Mouse (Mus musculus) MEL (cell line): ENCODE measurements at regions not wholly inside any gene's neighbourhood (a gene's known extent, or its start where the extent isn't known, plus 50 kb on each side); places are given as distances from the start of the nearest gene placed in this dataset.

ENCODE experiments used
- CTCF ChIP-seq, 3 experiments: IDR thresholded peaks in 2 of 3; conservative IDR thresholded peaks in 1 of 3; 2 replicates each; pipeline ENCODE4 v1.5.1; 2011 to 2012; ENCODE audit warnings: low read length in 3 of 3, low read depth in 2 of 3, mild to moderate bottlenecking in 2 of 3, improper control_type of control experiment in 1 of 3, inconsistent platforms in 1 of 3, mixed read lengths in 1 of 3, moderate library complexity in 1 of 3; ENCODE audit not compliant: control insufficient read depth in 1 of 3, insufficient read depth in 1 of 3, poor library complexity in 1 of 3, severe bottlenecking in 1 of 3
- KAT2A ChIP-seq: conservative IDR thresholded peaks from 2 replicates; pipeline ENCODE4 v1.6.1; 2012; ENCODE audit warnings: low read depth, low read length, improper control_type of control experiment, inconsistent platforms
- MAFK ChIP-seq: IDR thresholded peaks from 2 replicates; pipeline ENCODE4 v1.6.1; 2011; ENCODE audit warnings: low read depth, mild to moderate bottlenecking, low read length, improper control_type of control experiment, borderline replicate concordance
- NRF1 ChIP-seq: IDR thresholded peaks from 2 replicates; pipeline ENCODE4 v1.6.1; 2014; ENCODE audit warnings: low read depth, mild to moderate bottlenecking, inconsistent platforms, low read length, improper control_type of control experiment, moderate library complexity; ENCODE audit not compliant: poor library complexity, insufficient read depth, severe bottlenecking
- POLR2A ChIP-seq, 2 experiments: IDR thresholded peaks; 2 replicates each; pipeline ENCODE4 v1.6.1; 2011 to 2012; ENCODE audit warnings: low read length in 2 of 2, mild to moderate bottlenecking in 2 of 2, control low read depth in 1 of 2, improper control_type of control experiment in 1 of 2, low read depth in 1 of 2, moderate library complexity in 1 of 2; ENCODE audit not compliant: control insufficient read depth in 1 of 2, insufficient read depth in 1 of 2, poor library complexity in 1 of 2
- SIN3A ChIP-seq: IDR thresholded peaks from 2 replicates; pipeline ENCODE4 v1.6.1; 2012; ENCODE audit warnings: low read length, improper control_type of control experiment, inconsistent platforms
- USF1 ChIP-seq: IDR thresholded peaks from 2 replicates; pipeline ENCODE4 v1.6.1; 2014; ENCODE audit warnings: low read depth, mild to moderate bottlenecking, inconsistent platforms, low read length, improper control_type of control experiment, moderate library complexity

DNA sequence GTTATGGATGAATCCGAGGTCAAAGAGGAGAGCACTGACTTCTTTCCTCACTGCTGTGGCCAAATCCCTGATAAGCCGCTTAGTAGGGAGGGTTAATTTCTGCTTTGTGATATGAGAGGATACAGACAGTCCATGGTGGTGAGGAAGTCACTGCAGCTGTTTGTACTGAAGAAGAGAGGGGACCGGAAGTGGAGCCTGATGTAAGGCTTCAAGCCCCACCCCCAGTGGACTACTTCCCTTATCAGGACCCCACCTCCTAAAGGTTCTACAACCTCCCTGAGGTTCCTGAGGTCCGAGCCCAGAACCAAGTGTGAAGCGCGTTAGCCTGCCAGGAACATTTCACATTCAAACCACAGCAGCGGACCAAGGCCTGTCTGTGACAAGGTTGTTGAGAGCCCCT, 207.6 kb downstream of the Rap2a start:
- TF ChIP-seq POLR2A (IDR thresholded peaks at IDR 0.05; ENCODE audit: control insufficient read depth in 1 of 2, insufficient read depth in 1 of 2, low read depth in 1 of 2, low read length in 2 of 2, poor library complexity in 1 of 2) (no peak), SIN3A (no peak), CTCF (IDR thresholded peaks at IDR 0.05 in 2 of 3, conservative IDR thresholded peaks at IDR 0.05 in 1 of 3; ENCODE audit: control insufficient read depth in 1 of 3, insufficient read depth in 1 of 3, low read depth in 2 of 3, low read length in 3 of 3, poor library complexity in 1 of 3, severe bottlenecking in 1 of 3) (no peak), USF1 (no peak), NRF1 (no peak), KAT2A (no peak), MAFK (no peak)
